Mouse (Mus musculus) lung, embryonic 14.5 days (tissue): Measurements from ENCODE around the gene Tnni3. TPM values are rescaled to one million over a fixed set of nuclear protein-coding genes. Genes with fewer than 3 reads are reported as not detected.
"Not testable (repeated sequence)": the region's sequence is repeated elsewhere in the genome, so short reads cannot be mapped to it uniquely, and the experiment has no call there.

Experiments used
- ATAC-seq: fragments of 200-750 bp; cut with Nextera tagmentation; 2 replicates; pipeline ENCODE4 v1.8.0; 2017; ENCODE audit warnings: mild to moderate bottlenecking, moderate TSS enrichment, moderate library complexity; ENCODE audit not compliant: insufficient read depth
- DNase-seq: peaks from one replicate; pipeline ENCODE4 v3.0.0-alpha.2; 2015
- H3K27ac ChIP-seq: fragments of 300-500 bp; sonication (generic); 2 replicates; pipeline ENCODE4 v1.5.1; 2014; ENCODE audit warnings: low read depth, mild to moderate bottlenecking, moderate library complexity
- H3K27me3 ChIP-seq: fragments of 300-500 bp; sonication (generic); 2 replicates; pipeline ENCODE4 v1.6.1; 2014; ENCODE audit warnings: low read length, control low read depth; ENCODE audit not compliant: insufficient read depth
- H3K36me3 ChIP-seq: fragments of 300-500 bp; sonication (generic); 2 replicates; pipeline ENCODE4 v1.6.1; 2014; ENCODE audit warnings: control low read depth; ENCODE audit not compliant: insufficient read depth
- H3K4me1 ChIP-seq: fragments of 300-500 bp; sonication (generic); 2 replicates; pipeline ENCODE4 v1.6.1; 2014; ENCODE audit warnings: antibody characterized with exemption, control low read depth; ENCODE audit not compliant: insufficient read depth
- H3K4me2 ChIP-seq: fragments of 300-500 bp; sonication (generic); 2 replicates; pipeline ENCODE4 v1.6.1; 2014; ENCODE audit warnings: mild to moderate bottlenecking
- H3K4me3 ChIP-seq: fragments of 300-500 bp; sonication (generic); 2 replicates; pipeline ENCODE4 v1.5.1; 2014; ENCODE audit warnings: low read depth, low read length
- H3K9ac ChIP-seq: fragments of 300-500 bp; sonication (generic); 2 replicates; pipeline ENCODE4 v1.6.1; 2014
- H3K9me3 ChIP-seq: fragments of 300-500 bp; sonication (generic); 2 replicates; pipeline ENCODE4 v1.6.1; 2016; ENCODE audit warnings: low read depth, low read length, control low read depth
- CTCF ChIP-seq: IDR thresholded peaks from 2 replicates; pipeline ENCODE4 v1.5.1; 2016; ENCODE audit warnings: antibody characterized with exemption, low read depth
- WGBS: fragments of 180-500 bp; shearing (Covaris S2); extraction: QIAGEN DNeasy Blood & Tissue Kit; methylation state at CpG from one replicate; pipeline ENCODE4 v1.1.7; 2014; 5-methylcytosine and 5-hydroxymethylcytosine counted together
- polyA plus RNA-seq: library from polyadenylated mRNA; unstranded; fragments of >200 nt; fragmentation: Nextera tagmentation; extraction: Ambion mirVana; gene quantifications from 2 replicates; pipeline ENCODE4 v1.2.1, GENCODE M21; 2014

The Tnni3 gene
- polyA plus RNA-seq, 1 experiment from 2014 or later = 5.3 TPM

DNA sequence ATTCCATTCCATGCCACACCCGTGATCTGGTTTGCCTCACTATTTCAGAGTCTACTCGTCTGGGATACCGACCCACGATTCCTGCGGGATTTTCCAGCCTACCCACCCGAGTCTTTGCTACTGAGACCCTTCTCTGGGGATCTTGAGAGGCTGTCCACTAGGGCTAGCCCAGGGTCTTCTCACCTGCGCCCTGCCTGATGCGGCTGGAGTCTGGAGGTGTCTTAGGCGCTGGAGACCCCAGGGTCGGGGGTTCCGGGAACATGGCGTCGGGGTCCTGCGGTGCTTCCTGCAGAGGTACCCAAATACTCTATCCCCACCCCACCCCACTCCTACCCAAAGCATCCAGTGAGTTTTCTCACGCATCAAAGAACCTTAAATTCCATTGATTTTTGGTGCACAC is 22.0 kb upstream of the Tnni3 start:
- H3K9ac ChIP-seq = no peak overlapping the region
- ATAC-seq = 0 out of 2 replicates have a peak, but pooled peaks have one; percentile 7
- H3K9me3 ChIP-seq = no peaks in the 10 kb centered on the region
- no peak overlapping the region for H3K4me3 ChIP-seq
- 69% methylated on average over 15 of the region's 15 CpGs for WGBS
- H3K4me2 ChIP-seq = 0 out of 2 replicates have a peak overlapping the region, but pooled peaks have one; percentile 56
- no peak for TF ChIP-seq CTCF
- no peak overlapping the region for H3K27ac ChIP-seq
- 0 out of 2 replicates have a peak, but pooled peaks cover 6% of the 10 kb centered on the region for H3K4me1 ChIP-seq
- H3K27me3 ChIP-seq = 0 out of 2 replicates have a peak, but pooled peaks cover 3% of the 10 kb centered on the region
- DNase-seq = no peak
- no peaks in the 10 kb centered on the region for H3K36me3 ChIP-seq

DNA sequence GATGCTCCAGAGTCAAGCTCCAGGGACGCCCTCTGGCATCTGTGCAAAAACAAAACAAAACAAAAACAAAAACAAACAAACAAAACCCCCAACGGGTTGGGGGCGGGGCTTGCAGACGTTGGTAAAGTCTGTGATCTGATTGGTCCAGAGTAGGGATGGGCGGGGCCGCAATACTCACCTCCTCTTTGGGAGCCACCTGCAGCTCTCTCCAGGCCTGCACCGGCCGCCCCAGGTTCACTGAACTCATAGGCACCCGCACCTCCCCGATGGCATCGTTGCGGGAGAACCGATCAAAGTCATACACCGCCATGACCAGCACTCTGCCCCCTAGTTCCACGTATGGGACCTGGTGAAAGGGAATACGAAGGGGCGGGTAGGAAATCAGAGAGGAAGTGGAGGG is 18.0 kb upstream of the Tnni3 start:
- Histone ChIP-seq H3K27me3 (0 out of 2 replicates have a peak, but pooled peaks cover 3% of the 10 kb centered on the region), H3K9me3 (no peaks in the 10 kb centered on the region), H3K4me2 (no peak overlapping the region), H3K4me1 (0 out of 2 replicates have a peak, but pooled peaks cover 3% of the 10 kb centered on the region), H3K9ac (no peak overlapping the region), H3K27ac (no peak overlapping the region), H3K36me3 (no peaks in the 10 kb centered on the region), H3K4me3 (no peak overlapping the region)
- TF ChIP-seq CTCF = no peak
- 36% methylated on average over 17 of the region's 17 CpGs for WGBS
- ATAC-seq (no peak), DNase-seq (no peak)

- Histone ChIP-seq H3K36me3 (no peaks in the 10 kb centered on the region), H3K9me3 (no peaks in the 10 kb centered on the region), H3K9ac (no peak overlapping the region), H3K4me2 (no peak overlapping the region), H3K4me1 (no peaks in the 10 kb centered on the region), H3K27ac (no peak overlapping the region), H3K4me3 (no peak overlapping the region), H3K27me3 (no peaks in the 10 kb centered on the region)
- WGBS = 62% methylated on average over 5 of the region's 5 CpGs
- no peak for DNase-seq
- TF ChIP-seq CTCF = no peak
- no peak for ATAC-seq
Observed at GRCm38 (mm10) chr7:4541344-4541743, 17.3 kb upstream of the Tnni3 start.

DNA sequence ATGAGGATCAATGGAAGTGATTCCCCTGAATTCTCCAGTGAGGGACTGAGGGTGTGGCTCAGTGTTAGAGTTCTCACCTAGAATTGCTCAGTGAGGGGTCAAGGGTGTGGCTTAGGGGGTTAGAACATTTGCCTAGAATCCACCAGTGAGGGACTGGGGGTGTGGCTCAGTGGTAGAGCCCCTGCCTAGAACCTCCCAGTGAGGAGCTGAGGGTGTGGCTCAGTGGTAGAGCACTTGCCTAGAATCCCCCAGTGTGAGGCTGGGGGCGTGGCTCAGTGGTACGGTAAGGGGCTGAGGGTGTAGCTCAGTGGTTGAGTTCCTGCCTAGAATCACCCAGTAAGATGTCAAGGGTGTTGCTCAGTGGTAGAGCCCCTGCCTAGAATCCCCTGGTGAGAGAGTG is 15.0 kb upstream of the Tnni3 start:
- no peak for TF ChIP-seq CTCF
- H3K36me3 ChIP-seq = no peaks in the 10 kb centered on the region
- no peak overlapping the region for H3K9ac ChIP-seq
- DNase-seq = no peak
- H3K9me3 ChIP-seq = no peaks in the 10 kb centered on the region
- no peaks in the 10 kb centered on the region for H3K27me3 ChIP-seq
- H3K27ac ChIP-seq = no peak overlapping the region
- no peak for ATAC-seq
- H3K4me1 ChIP-seq = no peaks in the 10 kb centered on the region
- 63% methylated on average over 2 of the region's 2 CpGs for WGBS
- no peak overlapping the region for H3K4me3 ChIP-seq
- no peak overlapping the region for H3K4me2 ChIP-seq

- no peaks in the 10 kb centered on the region for H3K27me3 ChIP-seq
- H3K4me3 ChIP-seq = no peak overlapping the region
- H3K4me1 ChIP-seq = no peaks in the 10 kb centered on the region
- no peak overlapping the region for H3K4me2 ChIP-seq
- H3K36me3 ChIP-seq = no peaks in the 10 kb centered on the region
- no peak for ATAC-seq
- WGBS = 43% methylated on average over 4 of the region's 4 CpGs
- no peak overlapping the region for H3K27ac ChIP-seq
- H3K9ac ChIP-seq = no peak overlapping the region
- DNase-seq = no peak
- H3K9me3 ChIP-seq = no peaks in the 10 kb centered on the region
- no peak for TF ChIP-seq CTCF
Observed at GRCm38 (mm10) chr7:4537181-4537580, 13.2 kb upstream of the Tnni3 start.

DNA sequence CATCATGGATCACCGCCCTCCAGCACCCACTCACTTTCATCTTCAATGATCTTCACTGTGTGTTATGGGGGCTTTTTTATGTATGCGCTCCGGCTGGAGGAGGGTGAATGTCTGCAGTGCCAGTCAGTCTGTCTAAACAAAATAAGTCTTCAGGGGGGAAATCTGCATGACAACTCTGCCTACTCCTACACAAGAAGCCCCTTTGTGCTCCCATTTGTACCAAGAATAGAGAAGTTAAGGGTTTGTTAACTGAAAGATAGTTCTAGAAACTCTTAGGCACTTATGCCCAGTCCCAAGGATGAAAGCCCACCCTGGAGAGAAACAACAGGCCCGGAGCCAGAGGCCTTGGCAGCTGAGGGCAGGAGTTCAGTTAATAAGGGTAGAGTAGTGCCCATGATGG is 12.3 kb upstream of the Tnni3 start:
- H3K9me3 ChIP-seq = no peaks in the 10 kb centered on the region
- H3K4me1 ChIP-seq = no peaks in the 10 kb centered on the region
- no peak overlapping the region for H3K4me2 ChIP-seq
- H3K9ac ChIP-seq = no peak overlapping the region
- no peak for ATAC-seq
- TF ChIP-seq CTCF = no peak
- H3K36me3 ChIP-seq = no peaks in the 10 kb centered on the region
- H3K27ac ChIP-seq = no peak overlapping the region
- no peak for DNase-seq
- H3K27me3 ChIP-seq = no peaks in the 10 kb centered on the region
- 88% methylated on average over 4 of the region's 4 CpGs for WGBS
- H3K4me3 ChIP-seq = no peak overlapping the region

DNA sequence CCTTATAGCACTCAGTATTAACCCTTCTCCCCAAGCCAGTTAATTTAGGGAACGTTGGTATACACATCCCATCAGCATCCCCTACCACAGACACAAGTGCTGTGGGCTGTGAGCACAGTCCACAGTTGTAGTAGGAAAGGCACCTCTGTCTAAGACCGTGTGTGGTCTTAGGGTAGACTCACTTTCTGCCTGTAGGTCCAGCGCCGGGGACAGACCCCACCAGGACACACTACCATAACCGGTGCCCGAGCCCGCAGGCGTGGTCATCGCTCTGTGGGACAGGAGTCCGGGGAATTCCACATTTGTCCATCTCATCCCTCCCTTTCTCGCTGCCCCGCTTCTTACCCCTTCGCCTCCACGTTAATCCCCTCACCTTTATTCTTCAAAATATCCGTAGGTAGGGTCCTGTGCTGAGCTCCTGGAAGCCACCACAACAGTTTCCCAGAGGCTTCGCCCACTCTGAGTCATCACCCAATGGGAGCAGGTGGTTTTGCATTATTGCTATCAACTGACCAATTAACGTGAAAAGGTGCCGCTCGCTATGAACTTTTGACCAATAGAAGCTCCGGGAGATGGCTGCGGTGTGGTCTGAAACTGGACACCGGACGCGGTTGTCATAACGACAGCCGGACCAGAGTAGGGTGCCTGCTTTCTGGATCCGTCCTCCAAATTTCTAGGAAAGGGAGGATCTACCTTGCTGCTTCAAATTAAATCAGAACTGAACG is 8.1 kb upstream of the Tnni3 start, which contains the start of gene Dnaaf3:
Gene Dnaaf3 (minus strand): TSS at position 449 of the 725 bp plus-strand sequence.
- ATAC-seq (peak; percentile 97), DNase-seq (peak; percentile 89)
- Histone ChIP-seq H3K36me3 (no peaks in the 10 kb centered on the region), H3K27me3 (peaks cover 8% of the 10 kb centered on the region), H3K4me1 (no peaks in the 10 kb centered on the region), H3K27ac (no peak within 1 kb of the TSS), H3K4me3 (peak within 1 kb of the TSS; percentile 29), H3K4me2 (peak within 1 kb of the TSS; percentile 60), H3K9ac (peak within 1 kb of the TSS; percentile 5; the same call in 1 of the 2 replicates), H3K9me3 (no peaks in the 10 kb centered on the region)
- TF ChIP-seq CTCF = no peak
- 1% methylated on average over 28 of the region's 28 CpGs for WGBS

GRCm38 (mm10) chr7:4530166-4530565 is 6.1 kb upstream of the Tnni3 start:
- not testable (repeated sequence) for H3K4me1 ChIP-seq, H3K9ac ChIP-seq, H3K9me3 ChIP-seq, DNase-seq, H3K36me3 ChIP-seq, ATAC-seq, H3K4me3 ChIP-seq, H3K27ac ChIP-seq, H3K4me2 ChIP-seq
- peaks cover 10% of the 10 kb centered on the region for H3K27me3 ChIP-seq
- 39% methylated on average over 8 of the region's 8 CpGs for WGBS
